Mouse (Mus musculus): ENCODE data around the gene Plcxd2. TPM values are rescaled to one million over a fixed set of nuclear protein-coding genes. Genes with fewer than 3 reads are reported as not detected.

Plcxd2 gene
- 7.5 and 8.9 TPM in 2 replicates for polyA plus RNA-seq (2011; ENCODE audit: insufficient read length, low read depth, missing spikeins)

- peak within 1 kb of the TSS; percentile 56 for H3K4me3 ChIP-seq (ENCODE audit: insufficient read depth, low read length)
- H3K27ac ChIP-seq (ENCODE audit: insufficient read depth, low read length), result no peak within 1 kb of the TSS
- H3K4me1 ChIP-seq (ENCODE audit: control insufficient read depth, insufficient read depth, low read length), result peaks cover 9% of the 10 kb centered on the region; the same call in 1 of the 2 replicates
- TF ChIP-seq CTCF (IDR thresholded peaks at IDR 0.05; ENCODE audit: borderline replicate concordance, insufficient read depth, low read length) (no peak), POLR2A (IDR thresholded peaks at IDR 0.05; ENCODE audit: low read depth, low read length) (peak; percentile 97)
Observed at GRCm38 (mm10) chr16:46010153-46010905, at the start of gene Plcxd2. Plcxd2 (minus strand) TSS chr16:46010218.

- TF ChIP-seq POLR2A (IDR thresholded peaks at IDR 0.05; ENCODE audit: low read depth, low read length), result no peak
- TF ChIP-seq CTCF (IDR thresholded peaks at IDR 0.05; ENCODE audit: borderline replicate concordance, insufficient read depth, low read length), result no peak
- Histone ChIP-seq H3K4me1 (ENCODE audit: control insufficient read depth, insufficient read depth, low read length) (no peaks in the 10 kb centered on the region), H3K4me3 (ENCODE audit: insufficient read depth, low read length) (no peak overlapping the region), H3K27ac (ENCODE audit: insufficient read depth, low read length) (no peak overlapping the region)
Observed at GRCm38 (mm10) chr16:46046906-46047305, 36.9 kb upstream of the Plcxd2 start.

GRCm38 (mm10) chr16:46036261-46036660, 26.2 kb upstream of the Plcxd2 start:
- TF ChIP-seq CTCF (IDR thresholded peaks at IDR 0.05; ENCODE audit: borderline replicate concordance, insufficient read depth, low read length) (no peak), POLR2A (IDR thresholded peaks at IDR 0.05; ENCODE audit: low read depth, low read length) (no peak)
- Histone ChIP-seq H3K4me3 (ENCODE audit: insufficient read depth, low read length) (no peak overlapping the region), H3K4me1 (ENCODE audit: control insufficient read depth, insufficient read depth, low read length) (no peaks in the 10 kb centered on the region)

GRCm38 (mm10) chr16:46033896-46034295, 23.9 kb upstream of the Plcxd2 start:
- H3K4me3 ChIP-seq (ENCODE audit: insufficient read depth, low read length), result no peak overlapping the region
- no peak for TF ChIP-seq POLR2A (IDR thresholded peaks at IDR 0.05; ENCODE audit: low read depth, low read length)
- no peak for TF ChIP-seq CTCF (IDR thresholded peaks at IDR 0.05; ENCODE audit: borderline replicate concordance, insufficient read depth, low read length)
- H3K27ac ChIP-seq (ENCODE audit: insufficient read depth, low read length), result no peak overlapping the region
- H3K4me1 ChIP-seq (ENCODE audit: control insufficient read depth, insufficient read depth, low read length), result no peaks in the 10 kb centered on the region

More at GRCm38 (mm10) chr16:46036261-46036660, 26.2 kb upstream of the Plcxd2 start:
- no peak overlapping the region for H3K27ac ChIP-seq (ENCODE audit: insufficient read depth, low read length)

- TF ChIP-seq POLR2A (IDR thresholded peaks at IDR 0.05; ENCODE audit: low read depth, low read length) (no peak), CTCF (IDR thresholded peaks at IDR 0.05; ENCODE audit: borderline replicate concordance, insufficient read depth, low read length) (no peak)
- H3K4me3 ChIP-seq (ENCODE audit: insufficient read depth, low read length), result no peak overlapping the region
- H3K4me1 ChIP-seq (ENCODE audit: control insufficient read depth, insufficient read depth, low read length), result no peaks in the 10 kb centered on the region
- H3K27ac ChIP-seq (ENCODE audit: insufficient read depth, low read length), result no peak overlapping the region
Observed at GRCm38 (mm10) chr16:46022958-46023491, 13.0 kb upstream of the Plcxd2 start.

GRCm38 (mm10) chr16:46022189-46022928, 12.3 kb upstream of the Plcxd2 start:
- TF ChIP-seq POLR2A (IDR thresholded peaks at IDR 0.05; ENCODE audit: low read depth, low read length), result no peak
- TF ChIP-seq CTCF (IDR thresholded peaks at IDR 0.05; ENCODE audit: borderline replicate concordance, insufficient read depth, low read length), result peak; percentile 39; the same call in 1 of the 2 replicates
- Histone ChIP-seq H3K4me3 (ENCODE audit: insufficient read depth, low read length) (no peak overlapping the region), H3K27ac (ENCODE audit: insufficient read depth, low read length) (no peak overlapping the region), H3K4me1 (ENCODE audit: control insufficient read depth, insufficient read depth, low read length) (no peaks in the 10 kb centered on the region)

GRCm38 (mm10) chr16:46021302-46021701, 11.3 kb upstream of the Plcxd2 start:
- H3K27ac ChIP-seq (ENCODE audit: insufficient read depth, low read length), result no peak overlapping the region
- TF ChIP-seq CTCF (IDR thresholded peaks at IDR 0.05; ENCODE audit: borderline replicate concordance, insufficient read depth, low read length) (no peak), POLR2A (IDR thresholded peaks at IDR 0.05; ENCODE audit: low read depth, low read length) (no peak)
- H3K4me1 ChIP-seq (ENCODE audit: control insufficient read depth, insufficient read depth, low read length), result no peaks in the 10 kb centered on the region
- H3K4me3 ChIP-seq (ENCODE audit: insufficient read depth, low read length), result no peak overlapping the region

- TF ChIP-seq CTCF (IDR thresholded peaks at IDR 0.05; ENCODE audit: borderline replicate concordance, insufficient read depth, low read length) (no peak), POLR2A (IDR thresholded peaks at IDR 0.05; ENCODE audit: low read depth, low read length) (no peak)
Observed at GRCm38 (mm10) chr16:46020396-46020795, 10.4 kb upstream of the Plcxd2 start.

GRCm38 (mm10) chr16:46019799-46020198, 9.8 kb upstream of the Plcxd2 start:
- Histone ChIP-seq H3K4me1 (ENCODE audit: control insufficient read depth, insufficient read depth, low read length) (no peaks in the 10 kb centered on the region), H3K27ac (ENCODE audit: insufficient read depth, low read length) (no peak overlapping the region), H3K4me3 (ENCODE audit: insufficient read depth, low read length) (no peak overlapping the region)
- no peak for TF ChIP-seq CTCF (IDR thresholded peaks at IDR 0.05; ENCODE audit: borderline replicate concordance, insufficient read depth, low read length)
- TF ChIP-seq POLR2A (IDR thresholded peaks at IDR 0.05; ENCODE audit: low read depth, low read length), result no peak

More at GRCm38 (mm10) chr16:46020396-46020795, 10.4 kb upstream of the Plcxd2 start:
- no peak overlapping the region for H3K4me3 ChIP-seq (ENCODE audit: insufficient read depth, low read length)
- no peak overlapping the region for H3K27ac ChIP-seq (ENCODE audit: insufficient read depth, low read length)
- no peaks in the 10 kb centered on the region for H3K4me1 ChIP-seq (ENCODE audit: control insufficient read depth, insufficient read depth, low read length)

Data from embryonic fibroblast, embryonic 13.5 days (primary cell).